Mouse (Mus musculus) lung, postnatal 0 days (tissue): ENCODE measurements around the gene Zranb1. TPM values are rescaled to one million over a fixed set of nuclear protein-coding genes. Genes with fewer than 3 reads are reported as not detected.

ENCODE experiments used
- ATAC-seq: fragments of 200-750 bp; cut with Nextera tagmentation; 2 replicates; pipeline ENCODE4 v1.8.0; 2017; ENCODE audit warnings: moderate library complexity
- DNase-seq: peaks from one replicate; pipeline ENCODE4 v3.0.0-alpha.2; 2016; ENCODE audit warnings: low spot score
- H3K27ac ChIP-seq: fragments of 300-500 bp; sonication (generic); 2 replicates; pipeline ENCODE4 v1.5.1; 2014; ENCODE audit warnings: antibody characterized with exemption, mild to moderate bottlenecking, low read length, mixed read lengths
- H3K27me3 ChIP-seq: fragments of 300-500 bp; sonication (generic); replicated peaks from 2 replicates; pipeline ENCODE4 v1.6.1; 2014; ENCODE audit warnings: low read length, mixed read lengths; ENCODE audit not compliant: insufficient read depth
- H3K36me3 ChIP-seq: fragments of 300-500 bp; sonication (generic); 2 replicates; pipeline ENCODE4 v1.6.1; 2014; ENCODE audit warnings: low read length, mixed read lengths; ENCODE audit not compliant: insufficient read depth
- H3K4me1 ChIP-seq: fragments of 300-500 bp; sonication (generic); 2 replicates; pipeline ENCODE4 v1.6.1; 2014; ENCODE audit warnings: antibody characterized with exemption, low read depth, low read length, mixed read lengths; ENCODE audit not compliant: insufficient read depth
- H3K4me2 ChIP-seq: fragments of 300-500 bp; sonication (generic); replicated peaks from 2 replicates; pipeline ENCODE4 v1.6.1; 2014; ENCODE audit warnings: low read depth, mild to moderate bottlenecking, low read length, moderate library complexity, mixed read lengths
- H3K4me3 ChIP-seq: fragments of 300-500 bp; sonication (generic); 2 replicates; pipeline ENCODE4 v1.5.1; 2014; ENCODE audit warnings: low read depth, low read length
- H3K9ac ChIP-seq: fragments of 300-500 bp; sonication (generic); replicated peaks from 2 replicates; pipeline ENCODE4 v1.6.1; 2014; ENCODE audit warnings: low read depth, mild to moderate bottlenecking
- H3K9me3 ChIP-seq: fragments of 300-500 bp; sonication (generic); 2 replicates; pipeline ENCODE4 v1.6.1; 2016; ENCODE audit warnings: low read length, mixed read lengths
- CTCF ChIP-seq: IDR thresholded peaks from 2 replicates; pipeline ENCODE4 v1.5.1; 2016; ENCODE audit warnings: antibody characterized with exemption, mild to moderate bottlenecking
- EP300 ChIP-seq: IDR thresholded peaks from 2 replicates; pipeline ENCODE4 v1.6.1; 2016; ENCODE audit warnings: antibody characterized with exemption, mild to moderate bottlenecking, control low read depth
- WGBS: fragments of 180-500 bp; shearing (Covaris S2); extraction: QIAGEN DNeasy Blood & Tissue Kit; methylation state at CpG from one replicate; pipeline ENCODE4 v1.1.7; 2014; 5-methylcytosine and 5-hydroxymethylcytosine counted together
- polyA plus RNA-seq: library from polyadenylated mRNA; unstranded; fragments of >200 nt; fragmentation: Nextera tagmentation; extraction: Ambion mirVana; gene quantifications from 2 replicates; pipeline ENCODE4 v1.2.1, GENCODE M21; 2015

The Zranb1 gene
- polyA plus RNA-seq, 1 experiment from 2014 or later, result 13.5 TPM

GRCm38 (mm10) chr7:133015416-133016070 is 84.6 kb downstream of the Zranb1 start:
- 57% methylated on average over 7 of the region's 7 CpGs for WGBS
- no peak overlapping the region for H3K4me2 ChIP-seq
- H3K9ac ChIP-seq, result no peak overlapping the region
- H3K27ac ChIP-seq, result no peak overlapping the region
- TF ChIP-seq EP300, result no peak
- no peak for TF ChIP-seq CTCF
- no peak for ATAC-seq
- no peaks in the 10 kb centered on the region for H3K9me3 ChIP-seq
- H3K36me3 ChIP-seq, result no peaks in the 10 kb centered on the region
- H3K4me1 ChIP-seq, result peaks cover 6% of the 10 kb centered on the region; the same call in 1 of the 2 replicates
- no peaks in the 10 kb centered on the region for H3K27me3 ChIP-seq
- no peak for DNase-seq
- H3K4me3 ChIP-seq, result no peak overlapping the region

DNA sequence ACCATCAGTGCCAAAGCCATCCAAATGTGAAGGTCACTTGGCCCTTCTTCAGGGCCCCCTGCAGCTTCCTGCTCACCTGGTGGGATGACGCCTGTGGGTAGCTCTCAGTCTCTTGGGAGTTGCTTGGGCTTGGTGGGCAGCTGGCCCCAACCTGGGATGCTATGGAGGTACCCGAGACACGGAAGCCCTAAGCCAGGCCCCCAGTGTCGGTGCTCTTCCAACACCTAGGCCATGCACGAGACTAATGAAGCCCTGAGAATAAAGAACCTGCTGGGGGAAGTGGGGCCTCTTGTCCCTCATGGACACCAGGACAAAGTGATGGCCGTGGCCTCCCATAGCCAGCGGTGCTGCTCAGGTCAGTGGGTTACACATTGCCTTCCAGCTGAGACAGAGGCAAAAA is 88.0 kb downstream of the Zranb1 start:
- no peak overlapping the region for H3K9ac ChIP-seq
- H3K9me3 ChIP-seq, result no peaks in the 10 kb centered on the region
- H3K4me1 ChIP-seq, result peaks cover 3% of the 10 kb centered on the region; the same call in 1 of the 2 replicates
- no peak overlapping the region for H3K4me2 ChIP-seq
- 82% methylated on average over 7 of the region's 7 CpGs for WGBS
- H3K27me3 ChIP-seq, result no peaks in the 10 kb centered on the region
- ATAC-seq (no peak), DNase-seq (no peak)
- TF ChIP-seq EP300 (no peak), CTCF (no peak)
- H3K36me3 ChIP-seq, result no peaks in the 10 kb centered on the region
- H3K27ac ChIP-seq, result peak overlapping the region; percentile 5; the same call in 1 of the 2 replicates
- no peak overlapping the region for H3K4me3 ChIP-seq

DNA sequence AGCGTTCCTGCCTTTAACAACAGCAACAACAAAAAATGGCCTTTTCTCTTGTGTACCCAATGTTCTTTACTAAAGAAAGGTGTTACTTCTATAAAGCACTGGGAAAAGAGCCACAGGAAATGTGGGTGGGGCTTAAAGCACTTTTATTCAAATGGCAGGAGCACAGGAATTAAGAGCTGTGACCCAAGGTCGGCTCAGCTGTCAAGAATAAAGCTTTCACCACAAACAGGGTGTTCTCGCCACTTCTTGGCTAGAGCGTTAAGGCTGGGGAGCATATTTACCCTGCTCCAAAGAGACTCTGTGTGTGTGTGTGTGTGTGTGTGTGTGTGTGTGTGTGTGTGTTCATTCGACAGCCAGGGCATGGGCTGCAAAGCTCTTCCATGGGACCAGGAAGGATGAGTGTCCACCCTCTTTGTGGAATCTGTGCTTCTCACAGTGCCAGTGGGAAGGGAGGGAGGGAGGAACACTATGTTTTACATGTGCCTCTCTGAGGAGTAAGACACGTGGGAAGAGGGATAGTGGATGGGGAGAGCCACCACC is 88.6 kb downstream of the Zranb1 start:
- TF ChIP-seq CTCF (no peak), EP300 (no peak)
- peak; percentile 66 for ATAC-seq
- peak overlapping the region; percentile 5; the same call in 1 of the 2 replicates for H3K27ac ChIP-seq
- H3K4me1 ChIP-seq, result peaks cover 3% of the 10 kb centered on the region; the same call in 1 of the 2 replicates
- WGBS, result 21% methylated on average over 6 of the region's 6 CpGs
- DNase-seq, result peak; percentile 52
- H3K9me3 ChIP-seq, result no peaks in the 10 kb centered on the region
- no peak overlapping the region for H3K9ac ChIP-seq
- H3K4me2 ChIP-seq, result no peak overlapping the region
- no peaks in the 10 kb centered on the region for H3K27me3 ChIP-seq
- no peak overlapping the region for H3K4me3 ChIP-seq
- H3K36me3 ChIP-seq, result no peaks in the 10 kb centered on the region

- Histone ChIP-seq H3K9ac (no peak overlapping the region), H3K9me3 (no peaks in the 10 kb centered on the region), H3K27me3 (no peaks in the 10 kb centered on the region), H3K4me3 (no peak overlapping the region), H3K36me3 (no peaks in the 10 kb centered on the region), H3K4me1 (peaks cover 3% of the 10 kb centered on the region; the same call in 1 of the 2 replicates), H3K27ac (no peak overlapping the region), H3K4me2 (no peak overlapping the region)
- whole genome bisulfite sequencing, result 18% methylated on average over 1 of the region's 1 CpGs
- DNase-seq (peak; percentile 26), ATAC-seq (peak; percentile 46; the same call in 1 of the 2 replicates)
- TF ChIP-seq EP300, result no peak
- TF ChIP-seq CTCF, result no peak
These were observed 93.8 kb downstream of the Zranb1 start for GRCm38 (mm10) chr7:133024694-133025093.

GRCm38 (mm10) chr7:133027930-133028329 is 97.0 kb downstream of the Zranb1 start:
- Histone ChIP-seq H3K9me3 (no peaks in the 10 kb centered on the region), H3K4me1 (no peaks in the 10 kb centered on the region), H3K4me2 (no peak overlapping the region), H3K27ac (no peak overlapping the region), H3K27me3 (no peaks in the 10 kb centered on the region), H3K9ac (no peak overlapping the region), H3K4me3 (no peak overlapping the region), H3K36me3 (no peaks in the 10 kb centered on the region)
- DNase-seq (no peak), ATAC-seq (no peak)
- TF ChIP-seq CTCF, result no peak
- no peak for TF ChIP-seq EP300
- 82% methylated on average over 4 of the region's 4 CpGs for WGBS

- no peak for DNase-seq
- no peaks in the 10 kb centered on the region for H3K9me3 ChIP-seq
- TF ChIP-seq CTCF (no peak), EP300 (no peak)
- H3K4me2 ChIP-seq, result no peak overlapping the region
- ATAC-seq, result no peak
- no peaks in the 10 kb centered on the region for H3K27me3 ChIP-seq
- H3K4me3 ChIP-seq, result no peak overlapping the region
- H3K4me1 ChIP-seq, result peaks cover 6% of the 10 kb centered on the region; the same call in 1 of the 2 replicates
- H3K36me3 ChIP-seq, result no peaks in the 10 kb centered on the region
- WGBS, result 59% methylated on average over 8 of the region's 8 CpGs
- no peak overlapping the region for H3K27ac ChIP-seq
- H3K9ac ChIP-seq, result no peak overlapping the region
These were observed 98.1 kb downstream of the Zranb1 start for GRCm38 (mm10) chr7:133029004-133029403.
